Mouse (Mus musculus) inflammation-experienced regulatory T-cells, adult 6 months (primary cell): ENCODE data around the gene Ubald1. TPM values are rescaled to one million over a fixed set of nuclear protein-coding genes. Genes with fewer than 3 reads are reported as not detected.

Experiments used
- ATAC-seq: one replicate; pipeline ENCODE4 v1.8.0; 2017
- polyA plus RNA-seq, 3 experiments: library from polyadenylated mRNA; unstranded; fragments of 100-300 nt; shearing (Covaris generic); gene quantifications; one replicate each; pipeline ENCODE4 v1.2.1; 2017

The Ubald1 gene
- polyA plus RNA-seq, 3 experiments from 2014 or later = 19.4 to 25.2 (median 20.9) TPM

DNA sequence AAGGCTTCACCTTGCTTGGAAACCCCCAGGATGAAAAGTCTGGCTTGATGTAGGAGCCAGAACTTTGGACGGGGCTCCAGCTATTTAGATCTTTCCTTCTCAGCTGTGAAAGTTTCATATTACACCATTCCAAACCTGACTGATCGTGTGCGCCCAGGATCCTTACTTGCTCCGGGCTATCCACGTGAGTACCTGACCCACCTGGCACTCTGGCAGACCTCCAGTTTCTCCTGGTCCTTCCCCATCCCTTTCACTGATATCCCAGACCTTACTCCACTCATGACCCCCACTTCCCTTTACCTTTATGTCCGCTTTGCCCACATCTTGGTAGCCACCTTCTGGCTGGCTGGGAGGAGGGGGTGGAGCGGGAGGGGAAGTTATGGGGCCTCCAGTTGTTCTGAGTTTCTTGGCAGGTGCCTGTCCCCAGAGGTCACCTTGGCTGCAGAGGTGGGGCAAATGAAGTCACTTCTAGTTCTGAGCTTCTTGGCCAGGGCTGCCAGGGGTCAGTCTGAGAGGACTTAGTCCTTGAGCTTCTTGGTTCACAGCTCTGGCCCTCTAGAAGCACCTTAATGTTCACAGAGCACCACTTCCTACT is 13.9 kb downstream of the Ubald1 start:
- no peak for ATAC-seq

DNA sequence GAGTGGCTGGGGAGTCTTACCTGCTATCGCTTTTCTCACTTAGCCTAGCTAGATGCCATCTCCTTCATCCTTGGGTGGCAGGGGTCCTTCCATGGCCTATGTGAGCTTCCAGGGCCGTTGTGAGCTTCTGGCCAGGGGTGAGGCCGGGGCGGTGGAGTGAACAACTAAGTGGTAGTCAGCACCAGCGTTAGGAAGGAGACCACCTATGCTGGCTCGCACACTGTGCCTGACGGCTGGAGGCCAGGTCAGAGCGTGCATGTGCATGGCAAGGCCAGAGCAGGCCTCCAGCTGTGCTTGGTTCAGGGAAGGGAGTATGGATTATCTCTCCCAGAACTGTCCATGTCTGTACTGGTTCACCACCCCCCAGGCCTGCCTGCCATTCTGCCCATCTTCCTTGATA is 16.4 kb downstream of the Ubald1 start:
- no peak for ATAC-seq

DNA sequence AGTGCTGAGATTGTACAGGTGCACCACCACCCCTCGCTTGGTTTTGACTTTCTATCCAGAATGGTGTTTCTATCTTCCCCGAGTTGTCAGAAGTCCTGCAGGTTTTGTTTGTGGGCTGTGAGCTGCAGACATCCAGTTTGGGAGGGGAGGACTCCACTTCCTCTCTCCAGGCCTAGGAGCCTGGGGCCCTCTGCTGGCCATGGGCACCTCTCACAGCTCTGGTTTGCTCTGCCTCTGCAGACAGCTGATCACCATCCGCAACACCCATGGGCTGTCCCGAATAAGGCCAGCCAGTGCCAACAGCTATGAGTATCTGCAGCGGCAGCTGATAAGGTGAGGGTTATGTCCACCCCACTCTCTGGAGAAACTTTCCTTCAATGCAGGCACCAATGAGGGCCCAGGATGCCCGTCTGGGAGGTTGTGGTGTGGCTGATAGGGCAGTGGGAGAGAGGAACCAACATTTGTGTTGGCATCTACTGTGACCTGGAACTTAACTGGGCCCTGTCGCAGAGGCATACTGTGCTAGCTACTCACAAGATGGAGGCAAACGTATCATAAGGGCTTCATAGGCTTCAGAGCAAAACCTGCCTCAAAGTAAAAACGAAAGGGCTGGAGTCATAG is 17.1 kb downstream of the Ubald1 start:
- ATAC-seq = peak; percentile 79

DNA sequence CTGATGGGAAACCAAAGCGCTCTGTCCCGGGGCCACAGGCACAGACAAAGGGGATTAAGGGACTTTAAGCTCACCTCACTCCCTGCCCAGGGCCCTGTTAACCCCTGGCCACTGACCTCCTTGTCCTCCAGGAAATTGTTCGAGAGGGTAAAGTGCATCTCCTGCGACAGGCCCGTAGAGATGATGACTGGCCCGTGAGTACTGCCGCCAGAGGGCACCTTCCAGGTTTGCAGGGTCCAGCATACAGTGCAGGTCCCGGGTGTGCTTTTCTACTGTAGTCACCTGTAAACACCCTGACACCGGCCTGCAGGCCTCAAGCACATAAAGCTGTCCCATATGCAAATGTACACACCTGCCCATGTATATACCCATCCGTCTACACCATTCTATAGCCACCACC is 18.7 kb downstream of the Ubald1 start:
- no peak for ATAC-seq

DNA sequence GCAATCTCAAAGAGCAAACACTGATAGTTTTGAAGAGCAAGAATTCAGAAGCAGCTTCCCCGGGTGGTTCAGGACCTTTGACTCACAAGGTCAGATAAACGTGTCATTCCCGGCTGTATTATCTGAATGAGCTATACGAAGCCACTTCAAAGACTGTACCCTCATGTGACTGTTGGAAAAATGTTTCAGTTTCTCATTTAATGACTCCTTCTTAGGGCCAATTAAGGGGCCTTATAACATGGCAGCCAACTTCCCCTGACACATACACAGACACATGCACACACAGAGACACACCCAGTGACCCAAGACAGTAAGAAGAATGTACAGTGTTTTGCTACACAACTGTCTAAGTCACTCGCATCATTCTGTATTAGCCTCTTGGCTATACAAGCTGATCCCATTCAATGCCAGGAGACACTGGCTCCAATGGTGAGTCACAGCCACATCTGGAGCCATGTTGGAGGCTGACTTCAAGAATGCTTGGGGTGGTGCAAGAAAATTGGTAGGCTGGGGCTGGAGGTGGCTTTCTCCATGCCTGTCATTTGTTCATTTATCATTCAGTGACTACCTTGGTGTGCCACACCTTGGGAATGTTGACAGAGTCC is 25.0 kb downstream of the Ubald1 start:
- no peak for ATAC-seq

- ATAC-seq = no peak
Measured at GRCm38 (mm10) chr16:4850938-4851628, 29.0 kb downstream of the Ubald1 start.

DNA sequence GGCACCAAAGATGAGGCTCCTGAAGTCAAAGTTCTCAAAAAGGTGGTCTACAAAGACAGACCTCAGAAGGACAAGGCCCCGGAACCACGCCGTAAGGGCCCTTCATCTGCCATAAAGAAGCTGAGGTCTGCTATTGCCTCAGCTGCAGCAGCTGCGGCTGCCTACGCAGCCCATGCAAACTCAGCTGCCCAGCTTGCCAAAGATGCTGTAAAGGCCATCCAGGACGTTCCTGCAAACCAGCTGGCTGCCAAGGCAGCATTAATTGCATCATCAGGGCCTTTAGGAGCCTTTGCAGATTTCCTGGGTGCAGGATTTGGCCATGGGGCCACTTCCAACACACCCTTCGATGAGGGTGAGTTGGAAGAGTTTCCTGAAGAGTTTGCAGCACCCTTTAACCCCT is 29.8 kb downstream of the Ubald1 start:
- ATAC-seq = no peak

- ATAC-seq = no peak
Measured at GRCm38 (mm10) chr16:4848090-4848489, 32.0 kb downstream of the Ubald1 start.

GRCm38 (mm10) chr16:4847041-4847440 is 33.1 kb downstream of the Ubald1 start:
- no peak for ATAC-seq

GRCm38 (mm10) chr16:4840231-4840630 is 39.9 kb downstream of the Ubald1 start:
- no peak for ATAC-seq

DNA sequence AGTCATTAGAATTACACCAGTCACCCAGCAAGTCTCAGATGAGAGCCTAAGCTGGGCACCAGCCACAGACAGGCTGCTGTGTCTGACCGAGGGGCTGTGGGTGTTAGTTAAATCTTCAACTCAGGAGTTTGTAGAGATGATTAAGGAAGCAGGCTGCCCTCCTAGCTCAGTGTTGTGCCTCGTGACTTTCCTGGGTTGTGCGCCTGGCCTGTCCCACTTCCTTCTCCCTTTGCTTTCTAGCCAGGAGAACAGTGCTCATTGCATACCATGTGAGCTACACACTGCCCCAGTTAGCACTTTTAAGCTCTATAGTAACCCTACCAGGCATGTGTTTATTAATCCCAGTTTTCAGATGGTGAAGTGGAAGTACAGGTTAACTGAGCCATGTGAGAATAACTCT is 40.6 kb downstream of the Ubald1 start:
- ATAC-seq = no peak

- no peak for ATAC-seq
Measured at GRCm38 (mm10) chr16:4837631-4838030, 42.5 kb downstream of the Ubald1 start.

DNA sequence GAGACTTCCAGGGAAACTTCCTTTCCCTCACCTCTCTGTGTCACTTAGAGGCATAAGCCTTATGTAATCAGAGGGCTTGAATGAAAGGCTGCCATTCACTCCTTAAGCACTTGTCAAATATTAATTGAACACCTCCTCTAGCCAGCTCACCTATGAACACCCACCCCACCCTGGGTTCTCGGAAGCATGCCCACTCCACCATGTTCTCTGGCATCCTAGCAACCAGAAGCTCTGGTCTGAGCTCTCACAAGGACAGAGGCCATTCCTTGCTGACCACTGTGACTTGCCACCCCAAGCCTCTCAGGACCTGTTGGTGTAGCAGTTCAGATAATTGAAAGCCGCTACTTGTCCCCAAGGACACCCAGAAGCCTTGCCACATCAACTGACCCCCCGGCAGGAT is 44.9 kb downstream of the Ubald1 start, which contains the start of gene 4930562C15Rik:
Gene 4930562C15Rik, plus strand, starts transcription at position 226 of the 400 bp plus-strand sequence.
- ATAC-seq = no peak

GRCm38 (mm10) chr16:4833858-4834257 is 46.3 kb downstream of the Ubald1 start:
- ATAC-seq = no peak

DNA sequence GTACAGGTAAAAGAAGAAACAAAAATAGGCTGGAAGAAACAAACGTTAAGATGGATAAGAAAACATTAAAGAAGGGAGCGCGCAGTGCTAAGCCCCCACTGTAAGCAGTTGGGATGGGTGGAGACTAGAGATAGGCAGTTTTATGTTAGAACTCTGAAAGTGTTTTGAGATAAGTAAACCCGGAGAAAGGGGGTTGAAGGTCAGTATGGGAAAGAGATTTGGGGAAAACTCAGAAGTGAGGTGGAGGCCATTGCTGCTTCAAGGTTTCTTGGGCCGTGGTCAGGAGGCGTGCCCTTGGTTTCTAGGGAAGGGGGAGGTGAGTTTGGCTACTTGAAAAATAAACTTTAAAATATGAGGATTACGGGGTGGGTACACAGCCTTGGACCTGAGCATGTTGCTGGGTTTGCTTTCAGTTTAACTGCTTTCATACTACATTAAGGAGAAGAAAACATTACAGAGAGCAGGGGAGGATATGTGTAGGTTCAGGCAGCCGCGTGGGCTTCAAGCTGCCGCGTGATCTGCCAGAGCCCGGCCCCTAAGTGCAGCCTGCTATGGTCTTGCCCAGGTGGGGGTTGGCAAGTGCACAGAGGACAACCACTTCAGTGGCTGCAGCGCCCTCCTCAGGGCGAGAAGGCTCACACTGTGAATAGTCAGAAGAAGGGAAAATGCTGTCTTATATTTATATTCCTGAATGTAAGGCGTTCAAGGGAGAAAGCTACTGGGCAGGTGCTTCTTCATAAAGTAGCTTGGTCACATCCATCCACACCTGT is 48.3 kb downstream of the Ubald1 start:
- ATAC-seq = no peak

- ATAC-seq = no peak
Measured at GRCm38 (mm10) chr16:4829271-4829900, 50.7 kb downstream of the Ubald1 start.

GRCm38 (mm10) chr16:4827639-4828038 is 52.5 kb downstream of the Ubald1 start:
- no peak for ATAC-seq

Other genes starting within 250 kb of the Ubald1 start
- 1 to 10 TPM in 1 of 3 experiments, under 1 TPM in 2; 0.78 to 1.6 (median 0.84) TPM for gene Vasn, start 240.4 kb downstream of the Ubald1 start, polyA plus RNA-seq
- 10 to 100 TPM; 21.1 to 28.7 (median 25.3) TPM for gene Dnaja3, start 240.3 kb downstream of the Ubald1 start, polyA plus RNA-seq
- 100 to 1,000 TPM in 2 of 3 experiments, 10 to 100 TPM in 1; 94.9 to 137 (median 111) TPM for gene Coro7, start 200.5 kb downstream of the Ubald1 start, polyA plus RNA-seq
- 10 to 100 TPM; 10.0 to 36.5 (median 16.6) TPM for gene Nmral1, start 161.0 kb downstream of the Ubald1 start, polyA plus RNA-seq
- gene Hmox2, start 154.0 kb downstream of the Ubald1 start, polyA plus RNA-seq = 100 to 1,000 TPM in 2 of 3 experiments, 10 to 100 TPM in 1; 97.9 to 114 (median 103) TPM
- gene Cdip1, start 90.0 kb downstream of the Ubald1 start, polyA plus RNA-seq = 10 to 100 TPM; 15.0 to 43.1 (median 36.6) TPM
- 1 to 10 TPM in 2 of 3 experiments, under 1 TPM in 1; 0.79 to 2.9 (median 1.3) TPM for gene 4930562C15Rik, start 44.9 kb downstream of the Ubald1 start, polyA plus RNA-seq
- 10 to 100 TPM; 18.0 to 42.4 (median 35.7) TPM for gene Mgrn1, start 5.9 kb upstream of the Ubald1 start, polyA plus RNA-seq
- gene Nudt16l1, start 58.4 kb upstream of the Ubald1 start, polyA plus RNA-seq = 10 to 100 TPM; 81.2 to 97.1 (median 91.3) TPM
- gene Anks3, start 83.9 kb upstream of the Ubald1 start, polyA plus RNA-seq = 10 to 100 TPM; 24.4 to 60.3 (median 46.9) TPM
- not detected for gene Sept12, start 117.5 kb upstream of the Ubald1 start, polyA plus RNA-seq
- gene Smim22, start 127.0 kb upstream of the Ubald1 start, polyA plus RNA-seq = not detected
- 10 to 100 TPM; 17.7 to 32.4 (median 20.6) TPM for gene Rogdi, start 133.2 kb upstream of the Ubald1 start, polyA plus RNA-seq
- 10 to 100 TPM; 77.6 to 91.8 (median 78.0) TPM for gene Glyr1, start 169.5 kb upstream of the Ubald1 start, polyA plus RNA-seq
- 10 to 100 TPM; 29.5 to 42.1 (median 34.1) TPM for gene Ubn1, start 169.7 kb upstream of the Ubald1 start, polyA plus RNA-seq